Mouse (Mus musculus): ENCODE data around the gene Atg4d.

GRCm38 (mm10) chr9:21283591-21283990 is 18.5 kb downstream of the Atg4d start:
- TF ChIP-seq POLR2A (IDR thresholded peaks at IDR 0.05; ENCODE audit: extremely low read depth, insufficient read depth, low read length), result no peak
- no peak for TF ChIP-seq CTCF (IDR thresholded peaks at IDR 0.05; ENCODE audit: extremely low read depth, insufficient read depth, low read length)
